Mouse (Mus musculus): ENCODE measurements at regions not wholly inside any gene's neighbourhood (a gene's known extent, or its start where the extent isn't known, plus 50 kb on each side); places are given as distances from the start of the nearest gene placed in this dataset.

GRCm38 (mm10) chr9:72166084-72166483 lies 54.4 kb upstream of the Tcf12 start:
- Histone ChIP-seq H3K9me3 (ENCODE audit: low read length) (no peaks in the 10 kb centered on the region), H3K4me3 (ENCODE audit: low read depth, low read length) (no peak overlapping the region), H3K27ac (ENCODE audit: low read depth) (no peak overlapping the region), H3K9ac (replicated peaks) (no peak overlapping the region), H3K4me1 (ENCODE audit: insufficient read depth) (peaks cover 12% of the 10 kb centered on the region; the same call in 1 of the 2 replicates), H3K4me2 (ENCODE audit: low read depth, low read length) (no peak overlapping the region), H3K27me3 (ENCODE audit: insufficient read depth, low read length) (no peaks in the 10 kb centered on the region), H3K36me3 (replicated peaks; ENCODE audit: insufficient read depth, low read length) (no peaks in the 10 kb centered on the region)
- WGBS (ENCODE audit: insufficient replicate concordance) = 75% methylated on average over 5 of the region's 5 CpGs
- ATAC-seq = no peak
- TF ChIP-seq CTCF (IDR thresholded peaks at IDR 0.05; ENCODE audit: low read depth) (no peak), EP300 (IDR thresholded peaks at IDR 0.05; ENCODE audit: low read depth) (no peak)
- DNase-seq = no peak

- H3K27ac ChIP-seq (ENCODE audit: low read depth) = no peak overlapping the region
- no peak overlapping the region for H3K9ac ChIP-seq (replicated peaks)
- WGBS (ENCODE audit: insufficient replicate concordance) = 51% methylated on average over 5 of the region's 5 CpGs
- H3K36me3 ChIP-seq (replicated peaks; ENCODE audit: insufficient read depth, low read length) = no peaks in the 10 kb centered on the region
- no peak for ATAC-seq
- no peak for DNase-seq
- no peak overlapping the region for H3K4me3 ChIP-seq (ENCODE audit: low read depth, low read length)
- H3K4me2 ChIP-seq (ENCODE audit: low read depth, low read length) = no peak overlapping the region
- no peaks in the 10 kb centered on the region for H3K9me3 ChIP-seq (ENCODE audit: low read length)
- no peaks in the 10 kb centered on the region for H3K27me3 ChIP-seq (ENCODE audit: insufficient read depth, low read length)
- TF ChIP-seq EP300 (IDR thresholded peaks at IDR 0.05; ENCODE audit: low read depth) (no peak), CTCF (IDR thresholded peaks at IDR 0.05; ENCODE audit: low read depth) (no peak)
- peaks cover 12% of the 10 kb centered on the region; the same call in 1 of the 2 replicates for H3K4me1 ChIP-seq (ENCODE audit: insufficient read depth)
Observed at GRCm38 (mm10) chr9:72166611-72167010, 54.9 kb upstream of the Tcf12 start.

DNA sequence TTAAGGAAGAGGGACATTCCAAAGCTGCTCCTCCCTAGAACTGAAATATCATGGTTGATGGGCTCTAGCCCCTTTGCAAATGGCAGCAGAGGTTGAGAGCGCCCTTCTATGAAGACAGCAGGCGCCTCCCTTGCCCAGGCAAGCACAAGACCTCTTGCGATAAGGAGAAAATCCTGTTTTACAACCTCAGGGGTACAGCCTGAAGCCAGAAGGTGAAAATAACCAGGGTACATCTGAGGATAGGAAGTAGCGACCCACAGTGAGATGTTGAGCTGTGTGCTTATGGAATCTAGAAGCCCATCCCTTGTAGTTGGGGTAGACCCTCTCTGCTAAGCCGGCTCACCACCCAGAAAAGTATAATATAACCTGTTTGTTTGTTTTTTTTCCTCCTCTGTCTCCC lies 57.6 kb upstream of the Tcf12 start:
- 67% methylated on average over 5 of the region's 5 CpGs for WGBS (ENCODE audit: insufficient replicate concordance)
- Histone ChIP-seq H3K4me3 (ENCODE audit: low read depth, low read length) (no peak overlapping the region), H3K9me3 (ENCODE audit: low read length) (no peaks in the 10 kb centered on the region), H3K36me3 (replicated peaks; ENCODE audit: insufficient read depth, low read length) (no peaks in the 10 kb centered on the region), H3K27ac (ENCODE audit: low read depth) (no peak overlapping the region), H3K4me1 (ENCODE audit: insufficient read depth) (peaks cover 12% of the 10 kb centered on the region; the same call in 1 of the 2 replicates), H3K9ac (replicated peaks) (no peak overlapping the region), H3K4me2 (ENCODE audit: low read depth, low read length) (peak overlapping the region; percentile 73), H3K27me3 (ENCODE audit: insufficient read depth, low read length) (no peaks in the 10 kb centered on the region)
- DNase-seq (no peak), ATAC-seq (no peak)
- TF ChIP-seq EP300 (IDR thresholded peaks at IDR 0.05; ENCODE audit: low read depth) = no peak
- TF ChIP-seq CTCF (IDR thresholded peaks at IDR 0.05; ENCODE audit: low read depth) = no peak

GRCm38 (mm10) chr9:72169728-72170188 lies 58.1 kb upstream of the Tcf12 start:
- peaks cover 12% of the 10 kb centered on the region; the same call in 1 of the 2 replicates for H3K4me1 ChIP-seq (ENCODE audit: insufficient read depth)
- WGBS (ENCODE audit: insufficient replicate concordance) = 9% methylated on average over 12 of the region's 12 CpGs
- H3K9ac ChIP-seq (replicated peaks) = peak overlapping the region; percentile 42
- H3K36me3 ChIP-seq (replicated peaks; ENCODE audit: insufficient read depth, low read length) = no peaks in the 10 kb centered on the region
- H3K9me3 ChIP-seq (ENCODE audit: low read length) = no peaks in the 10 kb centered on the region
- peak; percentile 81 for ATAC-seq
- H3K4me3 ChIP-seq (ENCODE audit: low read depth, low read length) = peak overlapping the region; percentile 36
- peak overlapping the region; percentile 73 for H3K4me2 ChIP-seq (ENCODE audit: low read depth, low read length)
- no peaks in the 10 kb centered on the region for H3K27me3 ChIP-seq (ENCODE audit: insufficient read depth, low read length)
- peak; percentile 58 for DNase-seq
- TF ChIP-seq EP300 (IDR thresholded peaks at IDR 0.05; ENCODE audit: low read depth) (no peak), CTCF (IDR thresholded peaks at IDR 0.05; ENCODE audit: low read depth) (no peak)
- H3K27ac ChIP-seq (ENCODE audit: low read depth) = 0 out of 2 replicates have a peak overlapping the region, but pooled peaks have one; percentile 18

- peaks cover 12% of the 10 kb centered on the region; the same call in 1 of the 2 replicates for H3K4me1 ChIP-seq (ENCODE audit: insufficient read depth)
- H3K27ac ChIP-seq (ENCODE audit: low read depth) = 0 out of 2 replicates have a peak overlapping the region, but pooled peaks have one; percentile 18
- no peaks in the 10 kb centered on the region for H3K27me3 ChIP-seq (ENCODE audit: insufficient read depth, low read length)
- peak overlapping the region; percentile 73 for H3K4me2 ChIP-seq (ENCODE audit: low read depth, low read length)
- peak overlapping the region; percentile 42 for H3K9ac ChIP-seq (replicated peaks)
- DNase-seq = no peak
- H3K36me3 ChIP-seq (replicated peaks; ENCODE audit: insufficient read depth, low read length) = no peaks in the 10 kb centered on the region
- WGBS (ENCODE audit: insufficient replicate concordance) = 10% methylated on average over 9 of the region's 9 CpGs
- H3K4me3 ChIP-seq (ENCODE audit: low read depth, low read length) = peak overlapping the region; percentile 36
- ATAC-seq = 0 out of 2 replicates have a peak, but pooled peaks have one; percentile 51
- TF ChIP-seq EP300 (IDR thresholded peaks at IDR 0.05; ENCODE audit: low read depth) (no peak), CTCF (IDR thresholded peaks at IDR 0.05; ENCODE audit: low read depth) (no peak)
- H3K9me3 ChIP-seq (ENCODE audit: low read length) = no peaks in the 10 kb centered on the region
Observed at GRCm38 (mm10) chr9:72170235-72170634, 58.6 kb upstream of the Tcf12 start.

DNA sequence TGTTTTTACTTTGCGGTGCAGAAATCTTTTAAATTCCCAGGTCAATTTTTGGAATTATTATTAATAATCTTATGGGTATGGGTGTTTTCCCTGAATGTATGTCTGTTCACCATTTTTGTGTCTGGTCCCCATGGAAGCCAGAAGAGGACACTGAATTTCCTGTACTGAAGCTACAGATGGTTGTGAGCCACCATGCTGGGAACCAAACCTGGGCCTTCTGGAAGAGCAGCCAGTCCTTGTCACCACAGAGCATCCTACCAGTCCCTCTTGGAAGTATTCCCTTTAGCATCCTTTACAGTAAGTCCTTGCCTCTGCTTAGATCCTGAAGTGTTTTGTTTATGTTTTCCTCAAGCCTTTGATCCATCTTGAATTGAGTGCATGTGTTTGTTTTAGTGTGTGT lies 60.7 kb upstream of the Tcf12 start:
- no peaks in the 10 kb centered on the region for H3K9me3 ChIP-seq (ENCODE audit: low read length)
- 89% methylated on average over 1 of the region's 1 CpGs for WGBS (ENCODE audit: insufficient replicate concordance)

More for the DNA sequence above, 60.7 kb upstream of the Tcf12 start:
- no peak overlapping the region for H3K4me2 ChIP-seq (ENCODE audit: low read depth, low read length)
- no peak overlapping the region for H3K27ac ChIP-seq (ENCODE audit: low read depth)
- H3K27me3 ChIP-seq (ENCODE audit: insufficient read depth, low read length) = no peaks in the 10 kb centered on the region
- no peak overlapping the region for H3K9ac ChIP-seq (replicated peaks)
- DNase-seq (no peak), ATAC-seq (no peak)
- H3K4me3 ChIP-seq (ENCODE audit: low read depth, low read length) = no peak overlapping the region
- H3K36me3 ChIP-seq (replicated peaks; ENCODE audit: insufficient read depth, low read length) = no peaks in the 10 kb centered on the region
- H3K4me1 ChIP-seq (ENCODE audit: insufficient read depth) = peaks cover 12% of the 10 kb centered on the region; the same call in 1 of the 2 replicates
- TF ChIP-seq CTCF (IDR thresholded peaks at IDR 0.05; ENCODE audit: low read depth) = no peak
- TF ChIP-seq EP300 (IDR thresholded peaks at IDR 0.05; ENCODE audit: low read depth) = no peak

Measured in liver, postnatal 0 days (tissue).